14 mouse cellular contexts compared by ENCODE assay signal in the genomic region with DNA sequence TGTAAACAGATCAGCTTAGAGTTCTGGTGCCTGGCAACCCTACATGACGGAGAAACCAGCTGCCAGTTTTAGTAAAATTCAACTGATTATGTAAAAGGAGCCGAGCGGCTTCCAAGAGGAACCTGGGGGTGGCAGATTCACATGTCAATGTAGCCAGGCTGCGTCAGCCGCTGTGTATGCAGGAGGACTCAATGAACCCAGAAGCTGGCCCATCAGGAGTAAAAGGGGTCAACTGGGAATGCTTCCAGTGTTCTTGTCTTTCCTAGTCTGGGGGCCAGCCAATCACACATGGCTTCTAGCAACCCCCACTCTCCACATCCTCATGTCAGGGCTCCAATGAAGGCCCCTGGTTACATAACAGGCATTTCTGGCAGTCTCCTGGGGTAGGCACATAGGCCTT. TPM values are rescaled to one million over a fixed set of nuclear protein-coding genes. Genes with fewer than 3 reads are reported as not detected.
DNase-seq lines count a peak whose midpoint lies in the region; ATAC-seq and TF ChIP-seq lines count a peak whose summit lies in the region.
"Had no signal": no experiment of that assay in that cellular context is flagged by ENCODE, and none has a peak within 500 bp of the region (broad histone marks: within the 10 kb centered on the region; RNA-seq: fewer than 3 reads in every experiment).

No protein-coding gene starts in this region.

- no peaks in the 10 kb centered on the region for H3K9me3 ChIP-seq in kidney, embryonic 15.5 days (replicated peaks)
- H3K9me3 ChIP-seq in hindbrain, postnatal 0 days (ENCODE audit: low read length): no peaks in the 10 kb centered on the region
- H3K9me3 ChIP-seq: forebrain, embryonic 10.5 days; G1E; liver, embryonic 15.5 days had no signal

- 0 out of 2 replicates have a peak, but pooled peaks cover 3% of the 10 kb centered on the region for H3K4me1 ChIP-seq in kidney, embryonic 15.5 days
- H3K4me1 ChIP-seq in cortical plate, adult 2 months (ENCODE audit: control insufficient read depth, insufficient read depth, low read length): peaks cover 4% of the 10 kb centered on the region
- no peaks in the 10 kb centered on the region for H3K4me1 ChIP-seq in hindbrain, postnatal 0 days (ENCODE audit: insufficient read depth, low read length)

- intact Hi-C loops in left cerebral cortex, postnatal 25 days (cut with DNase I): loop anchor here (2.0 kb wide), 1 partner anchor 18 kb away; the partner anchor contains the start of gene Ciart

- no peak for TF ChIP-seq CTCF in cortical plate, adult 2 months (IDR thresholded peaks at IDR 0.05; ENCODE audit: extremely low read depth, insufficient read depth, low read length)
- no peak for TF ChIP-seq CTCF in hindbrain, postnatal 0 days (IDR thresholded peaks at IDR 0.05; ENCODE audit: low read depth)

- no peak overlapping the region for H3K4me3 ChIP-seq in kidney, embryonic 15.5 days (replicated peaks)
- H3K4me3 ChIP-seq in cortical plate, adult 2 months (ENCODE audit: insufficient read depth, low read length): no peak overlapping the region
- no peak overlapping the region for H3K4me3 ChIP-seq in hindbrain, postnatal 0 days (ENCODE audit: low read length)
- H3K4me3 ChIP-seq: forebrain, embryonic 10.5 days; liver, embryonic 15.5 days had no signal

- peaks cover 73% of the 10 kb centered on the region for H3K36me3 ChIP-seq in kidney, embryonic 15.5 days
- peaks cover 16% of the 10 kb centered on the region for H3K36me3 ChIP-seq in hindbrain, postnatal 0 days (ENCODE audit: insufficient read depth, low read length)

- no peak overlapping the region for H3K4me2 ChIP-seq in kidney, embryonic 15.5 days
- H3K4me2 ChIP-seq in hindbrain, postnatal 0 days (ENCODE audit: low read depth, low read length): no peak overlapping the region
- H3K4me2 ChIP-seq: liver, embryonic 15.5 days had no signal

- no peak for TF ChIP-seq POLR2A in cortical plate, adult 2 months (IDR thresholded peaks at IDR 0.05; ENCODE audit: extremely low read depth, insufficient read depth, low read length)

- 73% methylated on average over 5 of the region's 5 CpGs for WGBS in kidney, embryonic 15.5 days
- 75% methylated on average over 5 of the region's 5 CpGs for WGBS in hindbrain, postnatal 0 days

- peak; percentile 92 for DNase-seq in kidney, adult 11 months
- DNase-seq in kidney, postnatal 25 days: peak; percentile 60 to 93
- peak; percentile 72 to 95 for DNase-seq in left cerebral cortex, postnatal 25 days (ENCODE audit: low spot score in 2 of 2)
- no peak for DNase-seq in lung, postnatal 10 days
- no peak for DNase-seq in hindbrain, postnatal 0 days (ENCODE audit: low spot score)
- DNase-seq: adrenal gland, adult 8-10 months; midbrain, embryonic 14.5 days; thymus, postnatal 36 days had no signal

- H3K9ac ChIP-seq in kidney, embryonic 15.5 days: no peak overlapping the region
- H3K9ac ChIP-seq in hindbrain, postnatal 0 days (replicated peaks; ENCODE audit: low read length): no peak overlapping the region
- H3K9ac ChIP-seq: liver, embryonic 15.5 days had no signal

- no peak overlapping the region for H3K27ac ChIP-seq in kidney, embryonic 15.5 days
- peak overlapping the region; percentile 95 for H3K27ac ChIP-seq in cortical plate, adult 2 months (ENCODE audit: insufficient read depth, low read length)
- no peak overlapping the region for H3K27ac ChIP-seq in hindbrain, postnatal 0 days
- H3K27ac ChIP-seq: forebrain, embryonic 10.5 days; liver, embryonic 15.5 days had no signal

- ATAC-seq in kidney, embryonic 15.5 days (replicated peaks; ENCODE audit: low FRiP score): no peak
- ATAC-seq in hindbrain, postnatal 0 days: no peak
- no peak for ATAC-seq in megakaryocyte-erythroid progenitor cell, adult 5-6 weeks (replicated peaks; ENCODE audit: low FRiP score, low TSS enrichment, poor library complexity, severe bottlenecking)

- H3K27me3 ChIP-seq in kidney, embryonic 15.5 days: no peaks in the 10 kb centered on the region
- H3K27me3 ChIP-seq in hindbrain, postnatal 0 days (ENCODE audit: insufficient read depth, low read length): no peaks in the 10 kb centered on the region
- H3K27me3 ChIP-seq: liver, embryonic 15.5 days had no signal

RNA-seq across cellular contexts. Expression of gene Mrps21, which starts 6.3 kb away (rescaled TPM):
- 404 and 412 TPM in 2 replicates for polyA plus RNA-seq in kidney, embryonic 15.5 days (2015; fragmentation: Nextera tagmentation; extraction: Ambion mirVana)
- 250 and 251 TPM in 2 replicates for polyA plus RNA-seq in cortical plate, adult 2 months (2012; rRNA removed)
- 100 to 1,000 TPM; 153 to 158 TPM for total RNA-seq in left cerebral cortex, postnatal 25 days (2021)
- 128 and 145 TPM in 2 replicates for total RNA-seq in hindbrain, postnatal 0 days (2014; rRNA removed)
- polyA plus RNA-seq in hindbrain, postnatal 0 days (2015; fragmentation: Nextera tagmentation; extraction: Ambion mirVana): 271 and 273 TPM in 2 replicates
- total RNA-seq in megakaryocyte-erythroid progenitor cell, adult 5-6 weeks (2014; fragmentation: Nextera tagmentation): 204 and 223 TPM in 2 replicates
- 318 and 398 TPM in 2 replicates for total RNA-seq in megakaryocyte-erythroid progenitor cell, adult 5-6 weeks (2017)

RNA-seq across cellular contexts. Expression of gene Prpf3, which starts 9.4 kb away (rescaled TPM):
- 49.7 and 52.3 TPM in 2 replicates for polyA plus RNA-seq in kidney, embryonic 15.5 days (2015; fragmentation: Nextera tagmentation; extraction: Ambion mirVana)
- polyA plus RNA-seq in cortical plate, adult 2 months (2012; rRNA removed): 36.0 and 36.9 TPM in 2 replicates
- total RNA-seq in left cerebral cortex, postnatal 25 days (2021): 10 to 100 TPM; 32.2 to 34.3 TPM
- total RNA-seq in hindbrain, postnatal 0 days (2014; rRNA removed): 2.6 and 7.7 TPM in 2 replicates
- 22.6 and 23.0 TPM in 2 replicates for polyA plus RNA-seq in hindbrain, postnatal 0 days (2015; fragmentation: Nextera tagmentation; extraction: Ambion mirVana)
- total RNA-seq in megakaryocyte-erythroid progenitor cell, adult 5-6 weeks (2014; fragmentation: Nextera tagmentation): 72.1 and 90.7 TPM in 2 replicates
- 66.7 and 100.0 TPM in 2 replicates for total RNA-seq in megakaryocyte-erythroid progenitor cell, adult 5-6 weeks (2017)

RNA-seq across cellular contexts. Expression of gene Ciart, which starts 17.0 kb away (rescaled TPM):
- 5.9 and 6.6 TPM in 2 replicates for polyA plus RNA-seq in kidney, embryonic 15.5 days (2015; fragmentation: Nextera tagmentation; extraction: Ambion mirVana)
- polyA plus RNA-seq in cortical plate, adult 2 months (2012; rRNA removed): 54.7 and 63.6 TPM in 2 replicates
- 10 to 100 TPM; 13.0 to 21.3 TPM for total RNA-seq in left cerebral cortex, postnatal 25 days (2021)
- 2.5 and 4.3 TPM in 2 replicates for total RNA-seq in hindbrain, postnatal 0 days (2014; rRNA removed)
- 7.5 and 11.4 TPM in 2 replicates for polyA plus RNA-seq in hindbrain, postnatal 0 days (2015; fragmentation: Nextera tagmentation; extraction: Ambion mirVana)
- 0.69 and 3.3 TPM in 2 replicates for total RNA-seq in megakaryocyte-erythroid progenitor cell, adult 5-6 weeks (2014; fragmentation: Nextera tagmentation)
- total RNA-seq in megakaryocyte-erythroid progenitor cell, adult 5-6 weeks (2017): 0.66 and 2.8 TPM in 2 replicates

RNA-seq across cellular contexts. Expression of gene BC028528, which starts 26.8 kb away (rescaled TPM):
- polyA plus RNA-seq in kidney, embryonic 15.5 days (2015; fragmentation: Nextera tagmentation; extraction: Ambion mirVana): 38.0 and 42.3 TPM in 2 replicates
- 14.2 and 15.6 TPM in 2 replicates for polyA plus RNA-seq in cortical plate, adult 2 months (2012; rRNA removed)
- total RNA-seq in left cerebral cortex, postnatal 25 days (2021): 1 to 10 TPM; 4.5 to 5.8 TPM
- total RNA-seq in hindbrain, postnatal 0 days (2014; rRNA removed): 2.6 and 5.5 TPM in 2 replicates
- polyA plus RNA-seq in hindbrain, postnatal 0 days (2015; fragmentation: Nextera tagmentation; extraction: Ambion mirVana): 21.3 and 23.3 TPM in 2 replicates
- 2.1 and 2.3 TPM in 2 replicates for total RNA-seq in megakaryocyte-erythroid progenitor cell, adult 5-6 weeks (2014; fragmentation: Nextera tagmentation)
- total RNA-seq in megakaryocyte-erythroid progenitor cell, adult 5-6 weeks (2017): 2.3 and 14.6 TPM in 2 replicates
- polyA plus RNA-seq: G1E had no signal

RNA-seq across cellular contexts. Expression of gene Aph1a, which starts 28.7 kb away (rescaled TPM):
- 37.4 and 40.8 TPM in 2 replicates for polyA plus RNA-seq in kidney, embryonic 15.5 days (2015; fragmentation: Nextera tagmentation; extraction: Ambion mirVana)
- 68.6 and 71.6 TPM in 2 replicates for polyA plus RNA-seq in cortical plate, adult 2 months (2012; rRNA removed)
- 10 to 100 TPM; 69.0 to 78.5 TPM for total RNA-seq in left cerebral cortex, postnatal 25 days (2021)
- total RNA-seq in hindbrain, postnatal 0 days (2014; rRNA removed): 75.9 and 99.4 TPM in 2 replicates
- 41.1 and 42.2 TPM in 2 replicates for polyA plus RNA-seq in hindbrain, postnatal 0 days (2015; fragmentation: Nextera tagmentation; extraction: Ambion mirVana)
- total RNA-seq in megakaryocyte-erythroid progenitor cell, adult 5-6 weeks (2014; fragmentation: Nextera tagmentation): 35.7 and 42.8 TPM in 2 replicates
- total RNA-seq in megakaryocyte-erythroid progenitor cell, adult 5-6 weeks (2017): 16.2 and 21.1 TPM in 2 replicates

Comparison
In these comparisons a context has a peak if more than half of its experiments do, and no peak if none do; other contexts are left out.
1. DNase-seq: peak in kidney, adult 11 months (single experiment), kidney, postnatal 25 days (2 of 2) and left cerebral cortex, postnatal 25 days (2 of 2); none in lung, postnatal 10 days (single experiment) and hindbrain, postnatal 0 days (single experiment).